ENCODE assay signal across 8 mouse cellular contexts in genomic region chr6:72710897-72711507, GRCm38 (mm10).
DNase-seq lines count a peak whose midpoint lies in the region; ATAC-seq and TF ChIP-seq lines count a peak whose summit lies in the region.
"Had no signal": no experiment of that assay in that cellular context is flagged by ENCODE, and none has a peak within 500 bp of the region (broad histone marks: within the 10 kb centered on the region; RNA-seq: fewer than 3 reads in every experiment).

No protein-coding gene starts in this region.

- no peaks in the 10 kb centered on the region for H3K27me3 ChIP-seq in forebrain, embryonic 15.5 days
- H3K27me3 ChIP-seq in limb, embryonic 12.5 days: no peaks in the 10 kb centered on the region
- H3K27me3 ChIP-seq: Patski had no signal

- no peaks in the 10 kb centered on the region for H3K9me3 ChIP-seq in forebrain, embryonic 15.5 days
- H3K9me3 ChIP-seq in limb, embryonic 12.5 days: no peaks in the 10 kb centered on the region

- no peak overlapping the region for H3K27ac ChIP-seq in left cerebral cortex, adult 2 months
- H3K27ac ChIP-seq in forebrain, embryonic 15.5 days (replicated peaks): peak overlapping the region; percentile 71
- peak overlapping the region; percentile 96 for H3K27ac ChIP-seq in limb, embryonic 12.5 days
- peak overlapping the region; percentile 24; the same call in 1 of the 2 replicates for H3K27ac ChIP-seq in olfactory bulb, adult 2 months (ENCODE audit: insufficient read depth, low read depth, low read length)

- peak; percentile 75 for ATAC-seq in forebrain, embryonic 15.5 days (replicated peaks)
- ATAC-seq in limb, embryonic 12.5 days (ENCODE audit: insufficient number of reproducible peaks, insufficient read depth, low FRiP score, low TSS enrichment, low read depth): no peak; the same call in none of the 2 replicates
- no peak for ATAC-seq in cerebellum, adult (ENCODE audit: insufficient number of reproducible peaks, low FRiP score, low TSS enrichment)

- DNase-seq in left cerebral cortex, adult 9 months (ENCODE audit: low spot score in 2 of 2): peak; percentile 19 to 44
- DNase-seq in left cerebral cortex, adult 2 months (ENCODE audit: extremely low spot score in 1 of 2, low spot score in 2 of 2): no peak
- DNase-seq in c-Kit-positive CD71-positive TER-119-positive erythroid progenitor cells, embryonic 14.5 days (ENCODE audit: low spot score): no peak

- no peak overlapping the region for H3K9ac ChIP-seq in forebrain, embryonic 15.5 days (replicated peaks)
- no peak overlapping the region for H3K9ac ChIP-seq in limb, embryonic 12.5 days (replicated peaks)

- H3K4me2 ChIP-seq in forebrain, embryonic 15.5 days (replicated peaks): no peak overlapping the region
- H3K4me2 ChIP-seq in limb, embryonic 12.5 days: peak overlapping the region; percentile 28

- intact Hi-C loops in left cerebral cortex, adult 2 months (cut with DNase I): no loop called here

- no peak for TF ChIP-seq POLR2A in olfactory bulb, adult 2 months (IDR thresholded peaks at IDR 0.05; ENCODE audit: insufficient read depth, low read depth, low read length)

- H3K4me3 ChIP-seq in left cerebral cortex, adult 2 months: no peak overlapping the region
- H3K4me3 ChIP-seq in forebrain, embryonic 15.5 days: no peak overlapping the region
- H3K4me3 ChIP-seq in limb, embryonic 12.5 days (replicated peaks): no peak overlapping the region
- H3K4me3 ChIP-seq in olfactory bulb, adult 2 months (ENCODE audit: insufficient read depth, low read depth, low read length): no peak overlapping the region

- H3K4me1 ChIP-seq in forebrain, embryonic 15.5 days: peaks cover 38% of the 10 kb centered on the region
- H3K4me1 ChIP-seq in limb, embryonic 12.5 days (replicated peaks): peaks cover 86% of the 10 kb centered on the region
- H3K4me1 ChIP-seq in olfactory bulb, adult 2 months (ENCODE audit: control insufficient read depth, insufficient read depth, low read length): peaks cover 16% of the 10 kb centered on the region

- H3K36me3 ChIP-seq in forebrain, embryonic 15.5 days: no peaks in the 10 kb centered on the region
- no peaks in the 10 kb centered on the region for H3K36me3 ChIP-seq in limb, embryonic 12.5 days

- WGBS in forebrain, embryonic 15.5 days: 41% methylated on average over 10 of the region's 10 CpGs
- 10% methylated on average over 10 of the region's 10 CpGs for WGBS in limb, embryonic 12.5 days
- 41% methylated on average over 10 of the region's 10 CpGs for WGBS in olfactory bulb, adult 2 months

- no peak for TF ChIP-seq CTCF in left cerebral cortex, adult 2 months (IDR thresholded peaks at IDR 0.05)
- TF ChIP-seq CTCF in olfactory bulb, adult 2 months (IDR thresholded peaks at IDR 0.05; ENCODE audit: insufficient read depth, low read depth, low read length): no peak

Comparison
In these comparisons a context has a peak if more than half of its experiments do, and no peak if none do; other contexts are left out.
1. DNase-seq: peak in left cerebral cortex, adult 9 months (2 of 2); none in left cerebral cortex, adult 2 months (0 of 2) and c-Kit-positive CD71-positive TER-119-positive erythroid progenitor cells, embryonic 14.5 days (single experiment).